Mouse (Mus musculus) Patski (cell line): ENCODE measurements at regions not wholly inside any gene's neighbourhood (a gene's known extent, or its start where the extent isn't known, plus 50 kb on each side); places are given as distances from the start of the nearest gene placed in this dataset.

ENCODE experiments used
- ATAC-seq: fragments of 100-300 bp; one replicate; pipeline ENCODE4 v1.8.0; 2021
- CTCF ChIA-PET: fragments of 350-600 bp; sonication (Branson Sonifier 250); formaldehyde crosslinking; loops from one replicate; lab custom pipeline; 2022; ENCODE audit warnings: inconsistent platforms; lab: Charles Lee
- POLR2A ChIA-PET: fragments of 350-600 bp; sonication (Branson Sonifier 250); formaldehyde crosslinking; loops from one replicate; lab custom pipeline; 2022; ENCODE audit warnings: antibody characterized with exemption, inconsistent platforms; lab: Charles Lee
- DNase-seq: peaks from one replicate; pipeline ENCODE4 v3.0.0-alpha.2; 2011; ENCODE audit warnings: low read depth, low spot score
- H3K27me3 ChIP-seq: fragments of 371-371 bp; one replicate; pipeline ENCODE4 v1.5.1; 2021
- CTCF ChIP-seq: fragments of 100-300 bp; IDR thresholded peaks from one replicate; pipeline ENCODE4 v1.5.1; 2021
- in situ Hi-C: fragments of 300-500 bp; cut with MboI; formaldehyde crosslinking; loops from 3 replicates; pipeline ENCODE4 v1.11.1; 2018; ENCODE audit warnings: low pct_unique_long_range_greater_than_20kb, mixed read lengths

GRCm38 (mm10) chr1:77754326-77754725 lies 239.4 kb upstream of the Epha4 start:
- in situ Hi-C loops = no loop called here
- DNase-seq = no peak
- no peak for ATAC-seq
- POLR2A ChIA-PET = no interaction called here
- CTCF ChIA-PET = no interaction called here
- no peak for TF ChIP-seq CTCF
- H3K27me3 ChIP-seq = no peaks in the 10 kb centered on the region

DNA sequence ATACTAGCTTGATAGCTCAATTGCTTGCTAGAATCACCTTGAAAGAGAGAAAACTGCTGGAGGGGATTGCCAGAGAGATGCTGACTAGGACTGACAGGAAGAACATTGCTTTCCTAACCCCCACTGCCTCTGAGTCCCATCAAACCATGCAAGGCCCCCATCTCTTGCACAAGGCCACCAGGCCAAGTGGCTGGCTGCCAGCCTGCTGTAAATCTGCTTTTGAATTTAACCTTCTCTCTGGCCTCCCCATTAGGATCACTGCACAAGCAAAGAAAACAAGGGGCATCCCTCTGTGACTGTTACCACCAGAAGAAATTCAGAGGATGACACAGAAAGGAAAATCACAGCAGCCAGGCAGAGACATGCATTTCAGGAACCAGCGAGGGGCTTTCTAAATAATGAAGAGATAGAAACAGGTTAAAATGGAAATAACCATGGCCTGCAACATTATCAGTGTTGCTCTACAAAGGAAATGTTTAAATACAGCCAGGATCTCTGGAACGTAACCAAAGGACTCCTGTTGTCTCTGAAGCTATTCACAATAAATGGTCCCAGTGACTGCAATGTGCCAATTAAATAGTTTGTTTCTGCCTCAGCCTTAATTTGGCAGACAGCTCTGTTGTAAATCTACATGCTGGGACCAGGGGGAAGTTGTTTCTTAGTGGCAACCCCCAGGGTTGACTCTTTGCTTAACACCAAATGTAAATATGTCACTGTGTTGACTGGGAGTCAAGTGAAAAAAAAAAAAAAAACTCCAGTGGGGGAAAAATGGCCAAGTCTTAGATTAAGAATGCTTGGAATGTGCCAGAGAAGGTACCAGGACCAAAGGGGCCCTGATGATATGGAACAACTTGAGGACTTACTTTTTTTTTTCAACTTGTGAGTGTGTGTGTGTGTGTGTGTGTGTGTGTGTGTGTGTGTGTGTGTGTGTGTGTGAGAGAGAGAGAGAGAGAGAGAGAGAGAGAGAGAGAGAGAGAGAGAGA lies 233.9 kb upstream of the Epha4 start:
- H3K27me3 ChIP-seq = no peaks in the 10 kb centered on the region
- CTCF ChIA-PET = interaction anchor here (0.8 kb wide), 1 partner anchor 9 kb away, joined by 3 read pairs; no protein-coding TSS in a partner anchor
- POLR2A ChIA-PET = no interaction called here
- no peak for TF ChIP-seq CTCF
- ATAC-seq = no peak
- in situ Hi-C loops = no loop called here
- DNase-seq = peak; percentile 6

GRCm38 (mm10) chr1:77732099-77732498 lies 217.2 kb upstream of the Epha4 start:
- in situ Hi-C loops = no loop called here
- ChIA-PET POLR2A (no interaction called here), CTCF (interaction anchor here (0.7 kb wide), 1 partner anchor 9 kb away, joined by 3 read pairs; no protein-coding TSS in a partner anchor)
- no peak for DNase-seq
- ATAC-seq = no peak
- no peak for TF ChIP-seq CTCF
- H3K27me3 ChIP-seq = peaks cover 8% of the 10 kb centered on the region

GRCm38 (mm10) chr1:77727561-77727960 lies 212.7 kb upstream of the Epha4 start:
- ChIA-PET POLR2A (no interaction called here), CTCF (interaction anchor here (1.1 kb wide), 1 partner anchor 18 kb away, joined by 3 read pairs; no protein-coding TSS in a partner anchor)
- H3K27me3 ChIP-seq = peaks cover 4% of the 10 kb centered on the region
- ATAC-seq (no peak), DNase-seq (no peak)
- no peak for TF ChIP-seq CTCF
- in situ Hi-C loops = no loop called here

- ATAC-seq = no peak
- in situ Hi-C loops = no loop called here
- POLR2A ChIA-PET = no interaction called here
- TF ChIP-seq CTCF = no peak
- peaks cover 4% of the 10 kb centered on the region for H3K27me3 ChIP-seq
- CTCF ChIA-PET = no interaction called here
- DNase-seq = no peak
These were observed 208.4 kb upstream of the Epha4 start for GRCm38 (mm10) chr1:77723246-77723645.

DNA sequence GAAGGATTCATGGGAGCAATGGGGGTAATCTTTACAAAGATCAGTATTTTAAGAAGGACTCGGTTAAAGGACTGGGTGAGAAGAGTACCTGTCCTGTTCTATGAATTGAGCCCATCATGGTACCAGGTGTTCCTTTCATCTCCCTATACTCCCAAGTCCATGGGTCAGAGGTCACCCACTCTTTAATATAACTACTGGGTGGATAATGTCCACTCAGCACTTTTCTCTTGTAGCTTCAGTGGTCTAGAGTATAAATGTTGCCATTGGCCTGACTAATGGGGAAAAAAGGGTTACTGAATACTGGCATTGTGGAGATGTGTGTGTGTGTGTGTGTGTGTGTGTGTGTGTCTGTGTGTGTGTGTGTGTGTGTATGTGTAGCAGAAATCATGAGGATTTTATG lies 206.0 kb upstream of the Epha4 start:
- DNase-seq (no peak), ATAC-seq (no peak)
- CTCF ChIA-PET = no interaction called here
- no peaks in the 10 kb centered on the region for H3K27me3 ChIP-seq
- in situ Hi-C loops = no loop called here
- POLR2A ChIA-PET = no interaction called here
- no peak for TF ChIP-seq CTCF

- ATAC-seq (no peak), DNase-seq (no peak)
- in situ Hi-C loops = no loop called here
- TF ChIP-seq CTCF = no peak
- no peaks in the 10 kb centered on the region for H3K27me3 ChIP-seq
- ChIA-PET POLR2A (no interaction called here), CTCF (no interaction called here)
These were observed 198.1 kb upstream of the Epha4 start for GRCm38 (mm10) chr1:77713001-77713400.

- POLR2A ChIA-PET = no interaction called here
- ATAC-seq (no peak), DNase-seq (no peak)
- CTCF ChIA-PET = no interaction called here
- H3K27me3 ChIP-seq = no peaks in the 10 kb centered on the region
- in situ Hi-C loops = no loop called here
- TF ChIP-seq CTCF = no peak
These were observed 193.5 kb upstream of the Epha4 start for GRCm38 (mm10) chr1:77708202-77709020.

DNA sequence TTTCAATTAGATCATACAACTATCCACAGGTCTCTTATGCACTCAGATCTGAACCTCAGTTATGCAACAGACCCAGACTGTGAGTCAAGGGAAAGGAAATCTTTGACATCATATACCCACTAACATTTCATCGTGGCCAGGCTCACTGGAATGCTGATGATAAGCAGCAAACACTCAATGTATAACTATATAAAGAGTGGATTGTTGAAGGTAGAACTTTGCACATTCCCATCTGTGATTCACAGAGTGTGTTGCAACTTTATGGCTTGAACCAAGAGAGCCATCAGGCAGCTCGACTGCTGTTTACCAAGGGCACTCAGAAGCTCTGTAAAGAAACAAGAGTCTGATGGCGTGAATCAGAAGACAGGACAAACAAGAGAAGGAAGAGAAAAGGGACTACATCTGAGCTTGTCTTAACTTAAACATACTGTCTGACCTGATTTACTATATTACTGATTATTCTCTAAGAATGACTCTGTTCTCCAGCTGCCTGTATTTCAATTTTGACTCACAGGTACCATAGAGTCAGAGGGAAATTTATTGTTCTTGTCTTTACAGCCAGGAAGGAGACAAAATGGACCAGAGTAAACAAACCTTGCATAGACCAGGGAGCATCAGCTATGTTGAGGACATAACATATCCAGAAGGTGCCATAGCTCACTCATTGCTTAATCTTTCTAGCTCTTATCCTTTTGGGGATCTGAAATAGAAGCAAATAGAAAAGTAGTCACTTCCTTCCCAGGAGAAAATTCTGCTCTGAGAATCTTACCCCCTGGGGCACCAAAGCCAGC lies 180.5 kb upstream of the Epha4 start:
- in situ Hi-C loops = no loop called here
- POLR2A ChIA-PET = no interaction called here

DNA sequence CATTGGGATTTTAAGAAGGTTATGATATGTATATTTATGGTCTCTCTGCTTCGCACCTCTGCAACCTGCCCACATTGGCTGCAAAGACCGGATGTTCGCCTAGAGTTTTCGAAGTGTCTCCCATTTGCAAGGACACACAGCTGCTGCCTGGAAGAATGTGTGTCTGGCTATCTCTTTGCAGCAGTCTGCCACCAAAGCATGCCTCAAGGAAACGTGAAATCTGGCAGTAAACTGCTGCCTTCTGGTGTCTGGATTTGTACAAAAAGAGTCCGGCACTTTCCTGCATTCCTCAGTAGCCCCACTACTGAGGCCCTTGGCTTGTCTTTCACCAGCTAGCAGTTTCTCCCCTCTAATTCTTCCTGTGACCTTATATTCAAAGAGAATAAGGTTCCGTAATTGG lies 148.5 kb upstream of the Epha4 start:
- in situ Hi-C loops = no loop called here
- peaks cover 3% of the 10 kb centered on the region for H3K27me3 ChIP-seq
- ChIA-PET CTCF (interaction anchor here (1.7 kb wide), 1 partner anchor 9 kb away, joined by 3 read pairs; no protein-coding TSS in a partner anchor), POLR2A (no interaction called here)
- ATAC-seq = no peak
- TF ChIP-seq CTCF = no peak
- DNase-seq = no peak

More for the DNA sequence above, 180.5 kb upstream of the Epha4 start:
- H3K27me3 ChIP-seq = peaks cover 10% of the 10 kb centered on the region
- no peak for TF ChIP-seq CTCF
- CTCF ChIA-PET = interaction anchor here (1.4 kb wide), 1 partner anchor 19 kb away, joined by 3 read pairs; no protein-coding TSS in a partner anchor
- ATAC-seq = no peak
- DNase-seq = no peak
